Mouse (Mus musculus): ENCODE measurements around the gene Smtnl1.
"Not testable (repeated sequence)": the region's sequence is repeated elsewhere in the genome, so short reads cannot be mapped to it uniquely, and the experiment has no call there.

Gene Smtnl1

DNA sequence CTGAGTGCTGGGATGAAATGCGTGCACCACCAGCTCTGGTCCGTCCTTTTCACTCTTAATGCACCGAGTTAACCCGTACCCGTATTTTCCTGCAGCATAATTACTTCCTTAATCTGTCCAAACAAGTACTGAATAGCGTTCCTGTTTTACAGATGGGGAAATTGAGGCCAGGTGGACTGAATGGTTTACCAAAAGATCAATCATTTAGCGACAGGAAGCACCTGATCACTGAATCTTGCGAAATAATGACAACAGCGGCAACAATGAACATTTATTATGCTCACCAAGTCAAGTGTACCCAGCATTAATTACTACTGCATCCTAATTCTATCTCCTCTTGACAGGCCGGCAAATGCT is 16.1 kb upstream of the Smtnl1 start, which contains the start of gene Slc43a1:
Gene Slc43a1 (plus strand): TSS at position 258 of the 357 bp plus-strand sequence.
- DNase-seq (ENCODE audit: low spot score), result no peak

- no peak for DNase-seq (ENCODE audit: low spot score)
Measured at GRCm38 (mm10) chr2:84837817-84838592, 15.6 kb upstream of the Smtnl1 start.

DNA sequence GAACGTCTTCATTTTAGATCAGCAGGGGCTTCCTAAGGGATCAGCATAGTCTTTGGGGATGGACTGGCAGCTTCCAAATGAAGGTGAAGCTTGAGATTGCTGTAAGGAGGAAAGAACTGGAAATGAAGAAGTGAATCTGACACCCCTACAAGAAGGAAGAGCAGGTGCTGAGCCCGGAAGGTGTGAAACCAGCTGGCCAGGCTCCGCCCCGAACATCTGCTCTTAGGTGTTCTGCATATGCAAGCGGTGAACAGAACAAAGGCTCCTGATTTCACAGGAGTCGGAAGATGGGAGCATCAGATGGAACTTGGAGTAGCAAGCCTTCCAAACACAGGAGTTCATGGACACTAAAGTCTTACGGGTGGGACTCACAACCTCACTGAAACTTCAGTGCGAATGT is 14.7 kb upstream of the Smtnl1 start:
- no peak for DNase-seq (ENCODE audit: low spot score)

DNA sequence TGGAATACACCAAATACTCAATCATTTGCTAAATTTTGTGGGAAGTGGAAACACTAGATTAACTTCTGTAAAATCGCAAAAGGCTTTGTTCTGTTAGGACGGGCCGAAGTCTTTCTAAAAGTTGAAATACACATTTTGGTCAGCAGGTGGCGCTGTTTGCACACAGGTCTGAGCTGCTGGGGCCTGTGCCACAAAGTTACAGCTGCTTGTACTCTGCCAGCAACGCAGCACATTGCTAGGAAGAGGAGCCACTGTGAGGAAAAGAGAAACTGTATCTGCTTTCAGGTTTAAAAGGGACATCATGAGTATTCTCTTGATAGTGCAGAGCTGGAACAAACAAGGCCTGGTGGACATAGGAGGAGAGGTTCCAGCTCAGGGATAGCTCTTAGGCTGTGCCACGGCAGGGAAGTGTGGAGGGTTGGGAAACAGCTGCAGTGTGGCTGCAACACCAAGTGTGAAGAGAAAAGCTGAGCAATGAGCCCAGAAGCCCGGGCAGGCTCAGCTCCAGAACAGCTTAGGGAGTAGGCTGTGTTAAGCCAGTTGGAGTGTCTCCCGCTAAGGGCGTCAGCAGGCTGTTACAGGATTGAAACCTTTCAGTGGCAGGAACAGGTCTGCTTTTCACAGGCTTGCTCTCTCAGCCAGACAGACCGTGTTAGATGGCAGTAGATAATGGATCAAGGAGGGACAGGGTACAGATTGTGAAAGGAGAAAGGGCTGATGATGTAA is 9.4 kb upstream of the Smtnl1 start:
- DNase-seq (ENCODE audit: low spot score), result peak; percentile 55

GRCm38 (mm10) chr2:84827283-84827920 is 5.0 kb upstream of the Smtnl1 start:
- DNase-seq (ENCODE audit: low spot score), result no peak

DNA sequence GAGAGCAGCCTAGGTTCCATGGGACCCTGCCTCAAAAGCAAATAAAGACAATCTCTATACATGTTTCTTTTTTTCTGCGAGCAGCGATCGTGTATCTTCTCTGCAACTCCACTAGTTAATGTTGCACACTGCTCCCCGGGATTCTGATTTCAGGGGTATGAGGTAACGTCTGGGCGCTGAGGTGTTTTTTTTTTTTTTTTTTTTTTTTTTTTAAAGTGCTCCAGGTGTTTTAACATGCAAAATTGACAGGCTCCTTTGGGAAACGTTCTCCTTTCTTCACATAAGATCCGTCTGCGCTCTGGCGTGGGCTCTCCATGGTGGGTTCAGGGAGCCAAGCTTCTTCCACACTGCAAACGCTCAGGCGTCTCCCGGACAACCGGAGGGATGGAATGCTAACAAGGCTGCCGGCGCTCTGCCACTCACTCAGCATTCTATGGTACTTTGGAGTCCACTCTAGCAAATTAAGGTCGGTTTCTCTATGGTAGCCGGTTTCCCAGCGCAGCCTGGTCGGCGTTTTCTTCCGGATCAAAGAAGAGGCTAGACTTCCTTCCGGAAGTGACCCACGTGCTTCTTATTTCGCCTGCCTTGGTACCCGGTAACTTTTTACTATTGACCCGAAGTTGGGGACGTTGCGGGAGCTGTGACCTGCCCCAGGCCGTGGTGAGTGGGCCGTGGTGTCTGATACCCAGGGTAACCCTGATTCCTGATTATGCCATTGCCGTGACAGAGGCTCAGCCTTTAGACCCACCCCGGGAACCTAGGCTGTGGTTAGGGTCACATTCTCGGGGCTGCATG is 4.2 kb upstream of the Smtnl1 start, which contains the start of gene Timm10:
Gene Timm10 (plus strand): TSS at position 510 of the 795 bp plus-strand sequence.
- DNase-seq (ENCODE audit: low spot score), result peak; percentile 83

DNA sequence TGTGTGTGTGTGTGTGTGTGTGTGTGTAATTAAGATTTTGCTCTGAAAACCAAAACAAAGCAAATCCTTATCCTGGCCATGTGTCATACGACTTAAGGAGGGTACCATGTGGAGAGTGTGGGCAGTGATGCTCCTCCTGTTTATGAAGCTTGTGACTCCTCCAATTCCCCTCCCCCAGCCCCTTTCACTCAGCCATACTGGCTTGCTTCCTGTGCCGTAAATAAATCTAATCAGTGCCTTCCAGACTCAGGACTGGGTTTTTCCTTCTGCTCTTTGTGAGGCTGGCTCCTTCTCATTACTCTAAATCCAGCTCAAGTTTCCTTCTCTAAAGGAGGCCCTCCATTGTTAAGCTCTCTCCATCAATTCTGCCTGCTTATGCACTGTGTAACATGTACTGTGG is 785 bp upstream of the Smtnl1 start:
- no peak for DNase-seq (ENCODE audit: low spot score)

DNA sequence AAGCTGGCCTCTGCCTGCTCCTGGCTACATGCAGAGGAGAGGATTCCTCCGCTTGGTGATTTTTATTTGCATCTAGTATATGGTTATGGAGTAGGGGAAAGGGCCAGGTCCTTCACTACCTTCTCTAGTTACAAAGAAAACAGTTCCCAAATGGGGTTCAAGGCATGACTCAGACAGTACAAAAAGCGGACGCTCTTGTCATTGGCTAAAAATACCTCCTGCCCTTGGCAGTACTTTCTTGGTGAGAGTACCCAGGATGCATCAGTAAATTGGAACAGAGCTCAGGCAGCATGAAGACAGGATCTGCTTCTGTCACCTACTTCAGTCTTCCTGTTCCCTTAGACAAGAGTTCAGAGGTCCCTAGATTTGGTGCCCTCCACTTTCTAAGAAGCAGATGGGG is 2.6 kb downstream of the Smtnl1 start:
- no peak for DNase-seq (ENCODE audit: low spot score)

DNA sequence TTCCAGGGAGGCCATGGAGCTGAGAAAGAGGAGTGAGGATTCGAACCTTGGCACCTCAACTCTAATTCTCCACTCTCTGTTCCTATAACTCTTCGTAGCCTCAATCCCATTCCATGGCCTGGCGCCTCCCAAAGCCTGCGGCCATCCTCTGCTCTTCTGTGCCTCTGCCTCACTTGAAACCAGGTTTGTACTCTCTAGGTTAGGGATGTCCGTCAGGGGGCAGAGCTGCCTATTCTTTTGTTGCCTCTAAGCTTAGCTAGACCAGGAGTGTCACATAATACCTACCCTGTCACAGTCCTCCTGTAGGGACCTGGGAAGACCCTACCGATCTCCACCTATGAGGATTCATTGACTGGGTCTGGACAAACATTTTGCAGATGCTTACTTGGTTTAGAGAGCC is 9.8 kb downstream of the Smtnl1 start:
- no peak for DNase-seq (ENCODE audit: low spot score)

- peak; percentile 54 for DNase-seq (ENCODE audit: low spot score)
Measured at GRCm38 (mm10) chr2:84811880-84812279, 10.6 kb downstream of the Smtnl1 start.

DNA sequence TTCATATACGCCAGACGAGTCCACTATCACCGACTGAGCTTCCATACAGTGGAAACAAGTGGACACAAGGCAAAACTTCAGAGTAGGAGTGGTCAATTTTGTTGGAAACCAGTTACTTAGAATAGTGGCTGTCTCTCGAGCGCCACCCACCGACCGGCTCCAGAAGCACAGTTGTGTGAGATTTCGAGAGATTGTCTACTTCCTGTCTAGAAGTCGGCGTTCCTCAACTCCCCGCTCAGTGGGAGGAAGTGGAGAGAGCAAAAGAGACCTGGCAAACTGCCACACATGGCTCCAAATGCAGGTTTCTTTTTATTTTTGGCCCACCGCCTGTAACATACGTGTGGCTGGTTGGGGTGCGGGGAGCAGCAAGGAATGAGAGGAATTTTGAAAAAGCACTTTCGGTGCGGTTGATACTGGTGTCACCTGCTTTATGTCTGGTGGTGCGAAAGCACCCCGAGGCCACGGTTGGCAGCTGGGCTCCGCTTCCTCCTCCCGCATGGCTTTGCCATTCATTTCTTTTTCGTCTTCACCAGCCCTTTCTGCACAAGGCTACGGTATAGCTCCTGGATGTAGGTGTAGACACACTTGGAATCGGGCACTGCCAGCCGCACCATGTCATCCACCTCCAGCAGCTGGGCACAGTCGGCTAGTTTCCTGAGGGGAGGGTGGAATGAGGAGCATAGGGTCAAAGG is 11.4 kb downstream of the Smtnl1 start:
- DNase-seq (ENCODE audit: low spot score), result peak; percentile 66

DNA sequence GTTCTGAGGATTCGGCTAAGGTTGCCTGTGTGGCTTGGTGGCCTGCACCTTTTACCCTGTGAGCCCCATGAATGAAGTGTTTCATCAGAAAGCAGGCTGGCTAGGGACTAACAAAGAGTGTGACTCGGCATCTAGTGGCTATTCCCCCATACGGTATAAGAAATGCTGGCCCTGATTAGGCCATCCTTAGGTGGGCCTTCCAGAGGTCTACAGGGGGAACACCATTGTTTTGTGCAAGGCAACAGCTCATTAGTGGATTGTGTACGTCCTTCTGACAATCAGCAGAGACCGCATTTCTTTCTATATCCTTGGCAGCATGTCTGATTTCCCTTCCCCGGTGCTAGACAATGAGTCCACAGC is 11.9 kb downstream of the Smtnl1 start:
- no peak for DNase-seq (ENCODE audit: low spot score)

DNA sequence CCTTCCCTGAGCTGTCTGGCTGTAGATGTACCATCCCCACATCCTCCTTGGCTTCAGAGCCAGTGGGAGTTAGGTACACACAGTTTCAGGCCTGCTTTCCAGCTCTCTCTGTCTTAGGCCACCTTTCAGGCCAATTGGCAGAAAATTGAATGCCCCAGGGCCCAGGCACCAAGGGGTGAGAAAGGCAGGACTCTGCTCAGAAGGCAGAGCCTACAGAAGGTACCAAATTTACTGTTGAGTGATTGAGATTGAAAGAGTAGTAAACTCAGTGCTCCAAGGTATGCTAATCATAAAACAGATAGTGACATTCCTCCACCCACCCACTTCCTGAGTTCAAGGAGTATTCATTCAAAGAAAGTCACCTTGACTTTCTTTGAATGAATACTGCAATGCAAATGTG is 13.1 kb downstream of the Smtnl1 start:
- DNase-seq (ENCODE audit: low spot score), result no peak

DNA sequence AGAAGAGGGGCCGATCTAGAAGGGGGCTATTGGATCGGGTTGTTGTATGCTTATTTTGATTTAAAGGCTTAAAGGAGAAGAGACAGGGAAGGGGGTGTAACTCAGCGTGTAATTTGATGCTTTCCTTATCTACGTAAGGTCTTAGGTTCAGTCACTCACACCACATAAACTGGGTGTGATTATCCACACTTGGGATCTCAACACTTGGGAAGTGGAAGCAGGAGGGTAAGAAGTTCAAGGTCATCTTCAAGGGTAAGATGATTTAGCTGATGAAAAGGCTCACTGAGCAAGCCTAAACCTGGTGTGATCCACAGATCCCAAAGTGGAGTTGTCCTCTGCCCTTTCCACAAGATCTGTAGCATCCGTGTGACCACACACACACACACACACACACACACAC is 15.9 kb downstream of the Smtnl1 start:
- no peak for DNase-seq (ENCODE audit: low spot score)

DNA sequence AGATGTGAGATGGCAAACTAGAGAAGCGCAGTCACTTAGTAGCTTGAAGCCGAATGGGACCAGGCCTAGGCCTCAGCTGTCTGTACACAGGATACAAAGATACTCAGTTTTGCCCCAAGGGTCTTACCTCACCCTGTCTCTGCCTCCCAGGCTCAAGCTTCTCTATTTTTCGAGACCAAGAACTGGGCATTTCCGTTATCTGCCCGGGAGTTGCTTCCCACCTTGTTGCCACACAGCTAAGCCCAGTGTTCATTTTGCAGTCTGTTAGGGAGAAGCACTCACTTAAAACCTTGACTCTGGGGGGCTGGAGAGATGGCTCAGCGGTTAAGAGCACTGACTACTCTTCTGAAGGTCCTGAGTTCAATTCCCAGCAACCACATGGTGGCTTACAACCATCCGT is 18.5 kb downstream of the Smtnl1 start:
- no peak for DNase-seq (ENCODE audit: low spot score)

DNA sequence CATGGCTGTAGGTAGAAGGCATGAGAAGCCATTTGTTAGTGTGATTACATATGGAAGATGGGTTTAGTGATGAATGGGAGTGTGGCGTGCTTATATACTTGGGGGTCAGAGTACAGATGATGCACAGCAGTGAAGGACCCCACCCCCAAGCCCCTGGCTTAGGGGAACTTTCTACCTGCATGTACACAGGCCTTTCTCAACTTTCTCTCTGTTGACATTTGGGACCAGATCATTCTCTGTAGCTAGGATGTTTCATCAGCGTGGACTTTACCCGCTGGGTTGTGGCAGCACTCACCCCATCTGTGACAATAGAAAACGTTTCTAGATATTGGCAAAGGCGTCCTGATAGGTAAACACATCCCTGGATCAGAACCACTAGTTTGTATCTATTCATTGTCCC is 21.2 kb downstream of the Smtnl1 start:
- not testable (repeated sequence) for DNase-seq (ENCODE audit: low spot score)

GRCm38 (mm10) chr2:84800304-84800703 is 22.1 kb downstream of the Smtnl1 start:
- DNase-seq (ENCODE audit: low spot score), result no peak

GRCm38 (mm10) chr2:84799041-84799561 is 23.4 kb downstream of the Smtnl1 start:
- peak; percentile 29 for DNase-seq (ENCODE audit: low spot score)

DNA sequence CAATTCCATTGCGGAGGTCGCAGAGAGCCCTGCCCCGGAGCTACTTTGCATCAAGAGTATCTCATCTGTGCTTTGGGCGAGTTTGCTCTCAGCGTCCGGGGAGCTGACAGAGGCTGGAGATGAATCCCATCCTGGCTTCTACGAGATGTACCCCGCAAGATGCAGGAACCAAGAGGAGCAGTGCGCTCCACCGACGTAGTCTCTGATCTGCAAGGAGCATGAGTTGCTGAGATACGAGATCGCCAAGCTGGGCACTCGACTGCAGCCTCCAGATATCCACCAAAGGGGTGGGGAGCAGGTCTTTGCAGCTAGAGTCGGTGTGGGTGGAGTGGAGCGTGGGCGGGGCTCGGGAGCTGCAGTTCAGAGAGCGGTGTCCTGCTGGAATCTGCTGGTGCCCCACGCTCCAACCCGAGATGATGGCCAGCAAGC is 23.9 kb downstream of the Smtnl1 start, which contains the start of gene Ube2l6:
Gene Ube2l6 (plus strand): TSS at position 336 of the 429 bp plus-strand sequence.
- peak; percentile 62 for DNase-seq (ENCODE audit: low spot score)

DNA sequence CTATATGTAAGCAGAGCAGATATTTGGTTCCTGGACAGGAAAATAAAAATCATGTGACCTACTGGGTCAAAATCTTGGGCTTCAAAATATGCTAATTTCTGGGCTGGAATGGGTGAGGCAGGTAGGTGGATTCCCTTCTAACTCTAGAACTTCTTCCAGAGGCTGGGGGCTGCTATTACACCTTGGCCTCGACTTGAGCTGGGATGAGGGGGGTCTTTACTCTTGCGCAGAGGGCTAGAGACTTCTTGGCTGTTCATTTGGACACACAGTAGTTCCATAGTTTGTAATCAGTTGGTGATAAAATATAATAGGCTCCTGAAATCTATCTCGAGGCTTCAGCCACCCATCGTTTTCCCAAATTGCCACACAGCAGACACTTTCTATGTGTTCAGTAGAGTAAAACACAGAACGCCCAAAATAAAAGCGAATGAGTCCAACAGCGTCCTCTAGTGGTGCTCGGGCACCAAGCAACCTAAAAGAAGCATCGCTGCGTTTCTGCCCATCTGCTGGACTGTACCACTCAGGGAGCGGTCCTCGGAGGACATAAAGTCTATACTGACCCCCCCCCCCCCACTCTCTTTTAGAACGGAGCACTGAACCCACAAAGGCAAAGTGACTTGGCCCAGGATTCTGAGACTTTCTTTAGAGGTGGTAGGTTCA is 24.5 kb downstream of the Smtnl1 start:
- DNase-seq (ENCODE audit: low spot score), result peak; percentile 23

DNA sequence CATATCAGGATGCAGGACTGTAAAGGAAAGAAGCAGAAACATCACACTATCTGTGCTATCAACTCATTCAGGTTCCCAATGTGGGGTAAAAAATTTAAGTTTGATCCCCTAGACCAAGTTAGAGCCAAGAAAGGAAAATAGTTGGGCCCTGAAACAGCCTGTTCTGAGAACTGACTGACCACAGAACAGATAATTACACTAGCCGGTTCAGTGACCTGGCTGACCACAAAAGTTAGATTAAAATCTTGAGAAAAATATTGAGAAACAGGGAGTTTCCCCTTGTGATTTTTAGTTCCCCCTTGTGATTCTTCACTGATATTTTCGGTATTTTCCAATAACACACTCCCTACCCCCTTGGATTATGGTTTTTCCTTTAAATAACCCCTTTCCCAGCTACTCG is 28.6 kb downstream of the Smtnl1 start:
- DNase-seq (ENCODE audit: low spot score), result no peak
